Mouse (Mus musculus): ENCODE measurements around the gene Sept6.

GRCm38 (mm10) chrX:36884719-36885118 is 106.9 kb downstream of the Sept6 start:
- TF ChIP-seq CTCF (IDR thresholded peaks at IDR 0.05; ENCODE audit: control insufficient read depth, insufficient read depth, insufficient read length) (no peak), MYOG (IDR thresholded peaks at IDR 0.05; ENCODE audit: control insufficient read depth, extremely low read depth, insufficient read length) (no peak), MAX (IDR thresholded peaks at IDR 0.05) (no peak), CEBPB (IDR thresholded peaks at IDR 0.05; ENCODE audit: low read depth) (no peak)
